8 mouse cellular contexts compared by ENCODE assay signal in genomic region chr1:131084289-131084688, GRCm38 (mm10). TPM values are rescaled to one million over a fixed set of nuclear protein-coding genes. Genes with fewer than 3 reads are reported as not detected.
DNase-seq lines count a peak whose midpoint lies in the region; ATAC-seq and TF ChIP-seq lines count a peak whose summit lies in the region.

No protein-coding gene starts in this region.

- no peak overlapping the region for H3K4me3 ChIP-seq in forebrain, embryonic 13.5 days
- H3K4me3 ChIP-seq in forebrain, embryonic 11.5 days (ENCODE audit: low read depth, low read length) = no peak overlapping the region
- no peak overlapping the region for H3K4me3 ChIP-seq in embryonic fibroblast, embryonic 13.5 days (ENCODE audit: insufficient read depth, low read length)
- H3K4me3 ChIP-seq in kidney, embryonic 15.5 days (replicated peaks) = no peak overlapping the region
- H3K4me3 ChIP-seq in cerebellum, adult 2 months (replicated peaks; ENCODE audit: insufficient read depth, low read depth, low read length) = no peak overlapping the region

- H3K9ac ChIP-seq in forebrain, embryonic 13.5 days = no peak overlapping the region
- H3K9ac ChIP-seq in forebrain, embryonic 11.5 days (ENCODE audit: low read length) = no peak overlapping the region
- no peak overlapping the region for H3K9ac ChIP-seq in kidney, embryonic 15.5 days

- peaks cover 91% of the 10 kb centered on the region for H3K4me1 ChIP-seq in forebrain, embryonic 13.5 days
- peaks cover 36% of the 10 kb centered on the region for H3K4me1 ChIP-seq in forebrain, embryonic 11.5 days (replicated peaks; ENCODE audit: control insufficient read depth, insufficient read depth, low read length)
- H3K4me1 ChIP-seq in embryonic fibroblast, embryonic 13.5 days (ENCODE audit: control insufficient read depth, insufficient read depth, low read length) = peaks cover 52% of the 10 kb centered on the region
- peaks cover 95% of the 10 kb centered on the region for H3K4me1 ChIP-seq in kidney, embryonic 15.5 days
- peaks cover 8% of the 10 kb centered on the region for H3K4me1 ChIP-seq in cerebellum, adult 2 months (ENCODE audit: control insufficient read depth, insufficient read depth, low read length)

- 0 out of 2 replicates have a peak overlapping the region, but pooled peaks have one; percentile 1 for H3K4me2 ChIP-seq in forebrain, embryonic 13.5 days
- H3K4me2 ChIP-seq in forebrain, embryonic 11.5 days (ENCODE audit: low read depth, low read length, severe bottlenecking) = no peak overlapping the region
- 0 out of 2 replicates have a peak overlapping the region, but pooled peaks have one; percentile 24 for H3K4me2 ChIP-seq in kidney, embryonic 15.5 days

- TF ChIP-seq CTCF in embryonic fibroblast, embryonic 13.5 days (IDR thresholded peaks at IDR 0.05; ENCODE audit: borderline replicate concordance, insufficient read depth, low read length) = no peak
- no peak for TF ChIP-seq CTCF in cerebellum, adult 2 months (IDR thresholded peaks at IDR 0.05; ENCODE audit: borderline replicate concordance, insufficient read depth, low read depth, low read length)

- TF ChIP-seq POLR2A in embryonic fibroblast, embryonic 13.5 days (IDR thresholded peaks at IDR 0.05; ENCODE audit: low read depth, low read length) = no peak
- no peak for TF ChIP-seq POLR2A in cerebellum, adult 2 months (IDR thresholded peaks at IDR 0.05; ENCODE audit: borderline replicate concordance, insufficient read depth, low read length)

- H3K27ac ChIP-seq in forebrain, embryonic 13.5 days = peak overlapping the region; percentile 55
- no peak overlapping the region; the same call in 1 of the 2 replicates for H3K27ac ChIP-seq in forebrain, embryonic 11.5 days (ENCODE audit: low read depth, low read length)
- H3K27ac ChIP-seq in embryonic fibroblast, embryonic 13.5 days (ENCODE audit: insufficient read depth, low read length) = peak overlapping the region; percentile 97
- H3K27ac ChIP-seq in kidney, embryonic 15.5 days = peak overlapping the region; percentile 90
- no peak overlapping the region for H3K27ac ChIP-seq in cerebellum, adult 2 months (ENCODE audit: insufficient read depth, low read length)

- 18% methylated on average over 8 of the region's 8 CpGs for WGBS in forebrain, embryonic 13.5 days
- 18% methylated on average over 8 of the region's 8 CpGs for WGBS in forebrain, embryonic 11.5 days
- WGBS in kidney, embryonic 15.5 days = 22% methylated on average over 8 of the region's 8 CpGs
- 72% methylated on average over 8 of the region's 8 CpGs for WGBS in cerebellum, adult 2 months

- H3K36me3 ChIP-seq in forebrain, embryonic 13.5 days (ENCODE audit: poor library complexity, severe bottlenecking) = no peaks in the 10 kb centered on the region
- H3K36me3 ChIP-seq in forebrain, embryonic 11.5 days (ENCODE audit: control insufficient read depth, insufficient read depth, low read length) = no peaks in the 10 kb centered on the region
- no peaks in the 10 kb centered on the region for H3K36me3 ChIP-seq in kidney, embryonic 15.5 days

- no peaks in the 10 kb centered on the region for H3K27me3 ChIP-seq in forebrain, embryonic 13.5 days
- no peaks in the 10 kb centered on the region for H3K27me3 ChIP-seq in forebrain, embryonic 11.5 days (ENCODE audit: control insufficient read depth, insufficient read depth, low read length)
- H3K27me3 ChIP-seq in kidney, embryonic 15.5 days = no peaks in the 10 kb centered on the region
- no peaks in the 10 kb centered on the region; the same call in 1 of the 2 replicates for H3K27me3 ChIP-seq in cerebellum, adult 2 months (ENCODE audit: control insufficient read depth, insufficient read depth, low read length)

- ATAC-seq in forebrain, embryonic 13.5 days = no peak
- no peak; the same call in none of the 2 replicates for ATAC-seq in forebrain, embryonic 11.5 days (replicated peaks; ENCODE audit: low FRiP score)
- peak; percentile 41 for ATAC-seq in kidney, embryonic 15.5 days (replicated peaks; ENCODE audit: low FRiP score)
- ATAC-seq in activated CD4-positive, CD25-positive, alpha-beta regulatory T cell, adult 4 months = no peak

- no peak for DNase-seq in forebrain, embryonic 11.5 days (ENCODE audit: low spot score)
- DNase-seq in lung, postnatal 36 days = peak; percentile 80
- no peak for DNase-seq in right cerebral cortex, postnatal 14 days
- DNase-seq in cerebellum, adult 2 months = no peak

- H3K9me3 ChIP-seq in forebrain, embryonic 13.5 days (replicated peaks) = no peaks in the 10 kb centered on the region
- H3K9me3 ChIP-seq in forebrain, embryonic 11.5 days (ENCODE audit: control insufficient read depth, low read length) = no peaks in the 10 kb centered on the region
- H3K9me3 ChIP-seq in kidney, embryonic 15.5 days (replicated peaks) = no peaks in the 10 kb centered on the region

RNA-seq across cellular contexts. Expression of gene Mapkapk2, which starts 13.3 kb away (rescaled TPM):
- 28.4 and 30.5 TPM in 2 replicates for polyA plus RNA-seq in forebrain, embryonic 13.5 days (2015; fragmentation: Nextera tagmentation; extraction: Ambion mirVana)
- 52.3 and 57.8 TPM in 2 replicates for polyA plus RNA-seq in forebrain, embryonic 11.5 days (2014; fragmentation: Nextera tagmentation; extraction: Ambion mirVana)
- polyA plus RNA-seq in embryonic fibroblast, embryonic 13.5 days (2011; ENCODE audit: insufficient read length, low read depth, missing spikeins) = 111 and 124 TPM in 2 replicates
- 44.7 and 49.3 TPM in 2 replicates for polyA plus RNA-seq in kidney, embryonic 15.5 days (2015; fragmentation: Nextera tagmentation; extraction: Ambion mirVana)
- polyA plus RNA-seq in activated CD4-positive, CD25-positive, alpha-beta regulatory T cell, adult 4 months (2017; shearing (Covaris generic)) = 10 to 100 TPM; 11.5 to 11.9 TPM
- 34.0 and 35.8 TPM in 2 replicates for polyA plus RNA-seq in cerebellum, adult 2 months (2012; rRNA removed)

RNA-seq across cellular contexts. Expression of gene Dyrk3, which starts 53.9 kb away (rescaled TPM):
- polyA plus RNA-seq in forebrain, embryonic 13.5 days (2015; fragmentation: Nextera tagmentation; extraction: Ambion mirVana) = 16.7 and 18.9 TPM in 2 replicates
- polyA plus RNA-seq in forebrain, embryonic 11.5 days (2014; fragmentation: Nextera tagmentation; extraction: Ambion mirVana) = 17.1 and 20.8 TPM in 2 replicates
- 4.5 TPM in 2 replicates for polyA plus RNA-seq in embryonic fibroblast, embryonic 13.5 days (2011; ENCODE audit: insufficient read length, low read depth, missing spikeins)
- 5.2 and 6.8 TPM in 2 replicates for polyA plus RNA-seq in kidney, embryonic 15.5 days (2015; fragmentation: Nextera tagmentation; extraction: Ambion mirVana)
- polyA plus RNA-seq in activated CD4-positive, CD25-positive, alpha-beta regulatory T cell, adult 4 months (2017; shearing (Covaris generic)) = under 1 TPM in 1 of 2 experiments, not detected in 1; 0.41 TPM
- polyA plus RNA-seq in cerebellum, adult 2 months (2012; rRNA removed) = 2.9 and 4.1 TPM in 2 replicates

Comparison
In these comparisons a context has a peak if more than half of its experiments do, and no peak if none do; other contexts are left out.
1. H3K27ac ChIP-seq: peak in forebrain, embryonic 13.5 days (single experiment), embryonic fibroblast, embryonic 13.5 days (single experiment) and kidney, embryonic 15.5 days (single experiment); none in forebrain, embryonic 11.5 days (single experiment) and cerebellum, adult 2 months (single experiment).